Mouse (Mus musculus): Measurements from ENCODE around the gene Edc3.
"Not testable (repeated sequence)": the region's sequence is repeated elsewhere in the genome, so short reads cannot be mapped to it uniquely, and the experiment has no call there.

Gene Edc3

DNA sequence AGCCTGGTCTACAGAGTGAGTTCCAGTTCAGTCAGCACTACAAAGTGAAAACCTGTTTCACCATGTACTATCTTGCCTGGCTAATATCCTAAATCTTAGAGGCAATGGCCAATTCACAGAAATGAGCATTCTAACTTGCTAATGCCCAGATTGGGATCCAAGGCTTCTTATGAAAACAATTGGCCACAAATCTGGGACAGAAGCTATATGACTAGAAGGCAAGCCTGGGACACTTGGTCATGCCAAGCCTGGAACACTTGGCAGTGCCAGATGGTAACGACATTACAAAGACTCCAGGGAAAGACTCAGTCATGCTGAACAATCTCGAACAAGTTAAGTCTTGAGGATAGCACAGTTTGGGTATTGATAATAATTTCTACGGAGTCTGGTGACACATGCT is 1.8 kb upstream of the Edc3 start:
- no peak for DNase-seq (ENCODE audit: low read depth, low spot score)

DNA sequence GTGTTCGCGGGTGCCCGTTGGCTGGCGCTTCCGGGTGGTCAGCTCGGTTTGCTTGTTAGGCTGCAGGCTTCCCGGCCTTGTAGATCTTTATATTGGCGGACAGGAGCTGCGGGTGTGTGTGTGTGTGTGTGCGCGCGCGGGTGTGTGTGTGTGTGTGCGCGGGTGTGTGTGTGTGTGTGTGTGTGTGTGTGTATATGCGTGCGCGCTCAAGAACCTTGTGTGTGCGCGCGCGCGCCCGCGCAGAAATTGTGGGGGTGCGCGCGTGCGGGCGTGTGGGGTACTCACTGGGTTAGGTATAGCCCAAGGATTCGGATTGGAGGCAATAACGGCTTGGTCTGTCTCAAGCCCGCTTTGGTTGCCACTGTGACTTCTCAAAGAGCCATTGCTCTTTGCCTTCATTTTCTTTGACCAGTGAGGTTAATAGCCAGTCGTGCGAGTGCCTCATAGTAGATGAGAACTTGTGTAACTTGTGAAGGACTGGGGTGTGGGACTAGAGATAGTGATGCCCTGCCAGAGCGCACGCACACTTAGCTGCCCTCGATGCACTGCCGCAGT is 457 bp downstream of the Edc3 start:
- DNase-seq (ENCODE audit: low read depth, low spot score): peak; percentile 36

DNA sequence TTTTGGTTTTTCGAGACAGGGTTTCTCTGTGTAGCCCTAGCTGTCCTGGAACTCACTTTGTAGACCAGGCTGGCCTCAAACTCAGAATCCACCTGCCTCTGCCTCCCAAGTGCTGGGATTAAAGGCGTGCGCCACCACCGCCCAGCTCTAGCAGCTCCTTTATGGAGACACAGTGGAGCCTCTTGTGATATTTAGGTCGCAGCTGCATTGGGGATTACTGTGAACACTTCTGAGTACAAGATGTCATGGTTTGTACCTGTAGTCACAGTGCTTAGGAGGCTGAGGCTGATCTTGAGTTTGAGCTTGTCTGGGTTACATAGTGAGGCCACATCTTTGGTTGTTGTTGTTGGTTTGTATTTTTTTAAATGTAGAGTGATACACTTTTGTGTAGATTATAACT is 1.9 kb downstream of the Edc3 start:
- DNase-seq (ENCODE audit: low read depth, low spot score): not testable (repeated sequence)

DNA sequence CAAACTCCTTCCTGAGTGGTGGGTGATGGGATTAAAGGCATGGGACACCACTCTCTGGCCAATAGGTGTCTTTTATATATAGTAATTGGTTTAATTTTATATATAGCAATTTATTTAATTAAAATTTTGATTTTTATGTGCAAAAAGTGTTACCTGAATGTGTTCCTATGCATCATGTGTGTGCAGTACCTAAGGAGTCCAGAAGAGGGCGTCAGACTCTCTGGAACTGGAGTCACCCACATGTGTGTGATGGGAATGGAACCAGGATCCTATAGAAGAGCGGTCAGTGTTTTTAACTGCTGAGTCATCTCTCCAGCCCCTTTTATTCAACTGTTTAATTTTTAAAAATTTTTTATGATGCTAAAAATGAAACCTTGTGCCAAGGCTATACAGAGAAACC is 3.9 kb downstream of the Edc3 start:
- no peak for DNase-seq (ENCODE audit: low read depth, low spot score)

DNA sequence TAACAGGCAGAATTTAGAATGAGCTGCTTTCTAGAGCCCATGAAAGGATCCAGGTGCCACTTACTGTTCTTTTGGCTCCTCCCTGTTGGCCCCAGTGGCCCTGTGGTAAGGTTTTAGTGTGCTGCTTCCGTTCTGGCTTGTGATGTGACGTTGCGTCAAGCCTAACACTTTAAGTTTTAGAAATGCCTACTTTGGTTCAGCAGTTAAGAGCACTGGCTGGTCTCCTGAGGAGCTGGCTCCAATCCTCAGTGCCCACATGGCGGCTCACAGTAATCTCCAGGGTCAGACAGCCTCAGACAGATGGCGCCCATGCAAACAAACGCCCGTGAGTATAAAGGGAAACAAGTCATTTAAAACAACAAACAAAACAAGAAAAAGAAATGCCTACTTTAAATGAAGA is 10.1 kb downstream of the Edc3 start:
- no peak for DNase-seq (ENCODE audit: low read depth, low spot score)

DNA sequence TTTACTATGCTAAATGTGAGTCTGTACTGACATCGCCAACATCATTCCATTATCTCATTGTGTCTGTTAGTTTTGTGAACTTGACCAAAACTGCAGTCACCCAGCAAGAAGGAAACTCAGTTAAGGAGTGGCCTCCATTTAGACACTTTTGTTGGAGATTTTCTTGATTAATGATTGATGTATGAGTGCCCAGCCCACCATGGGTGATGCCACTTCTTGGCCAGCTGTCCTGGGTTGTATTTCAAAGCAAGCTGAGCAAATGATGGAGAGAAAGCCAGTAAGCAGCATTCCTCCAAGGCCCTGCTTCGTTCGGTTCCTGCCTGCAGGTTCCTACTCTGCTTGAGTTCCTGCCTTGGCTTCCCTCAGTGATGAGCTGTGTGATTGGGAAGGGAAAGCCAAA is 12.4 kb downstream of the Edc3 start:
- DNase-seq (ENCODE audit: low read depth, low spot score): no peak

DNA sequence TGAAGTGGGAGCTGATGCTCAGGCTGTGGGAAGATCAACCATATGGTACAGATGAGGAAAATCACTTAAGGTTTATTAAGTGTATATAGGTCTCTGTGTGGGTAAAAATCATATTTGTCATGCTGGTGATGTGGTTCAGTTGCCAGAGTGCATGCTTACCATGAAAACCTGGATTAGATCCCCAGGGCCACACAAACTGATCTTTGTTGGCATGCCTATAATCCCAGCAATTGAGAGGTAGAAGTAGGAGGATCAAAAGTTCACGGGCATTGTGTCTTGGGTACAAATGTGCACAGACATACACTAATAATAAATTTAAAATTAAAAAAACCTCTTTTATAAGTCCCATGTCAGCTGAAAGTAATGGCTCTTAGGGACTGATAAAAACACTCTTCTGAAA is 14.0 kb downstream of the Edc3 start:
- no peak for DNase-seq (ENCODE audit: low read depth, low spot score)

DNA sequence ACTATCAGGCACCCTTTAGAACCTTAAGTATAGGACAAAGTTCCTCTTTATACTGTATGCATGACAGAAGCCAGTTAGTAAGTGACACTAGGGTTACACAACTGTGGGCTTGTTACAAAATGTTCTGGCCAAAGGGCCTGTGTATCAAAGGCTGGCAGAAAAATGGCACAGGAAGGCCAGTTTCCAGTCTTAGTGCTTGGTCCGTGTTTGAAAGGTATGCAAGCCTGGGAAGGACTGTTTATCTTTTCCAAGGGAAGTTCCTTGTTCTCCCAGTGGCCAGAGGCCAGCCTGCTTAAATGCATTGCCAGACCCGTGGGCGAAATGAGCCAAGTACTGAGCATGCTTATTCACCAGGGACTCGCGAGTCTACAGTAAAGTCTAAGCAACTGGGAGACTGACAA is 15.0 kb downstream of the Edc3 start:
- DNase-seq (ENCODE audit: low read depth, low spot score): no peak

DNA sequence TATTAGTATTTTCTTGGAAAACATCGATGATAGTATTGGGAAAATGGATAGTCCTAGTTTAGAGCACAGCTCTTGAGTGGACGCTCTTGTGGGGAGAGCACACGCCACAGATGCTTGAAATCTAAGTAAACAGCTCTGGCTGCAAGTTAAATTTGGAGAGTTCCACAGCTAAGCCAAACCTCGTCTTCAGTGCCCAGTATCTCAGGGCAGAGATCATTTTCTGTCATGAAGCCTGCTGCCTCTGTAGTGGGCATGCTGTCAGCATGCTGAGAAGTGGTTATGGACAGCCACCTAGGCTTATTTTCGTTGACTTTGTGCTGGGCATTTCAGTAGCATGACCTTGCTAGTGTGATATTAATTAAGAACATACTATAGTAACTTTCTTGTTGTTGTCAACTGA is 15.5 kb downstream of the Edc3 start:
- no peak for DNase-seq (ENCODE audit: low read depth, low spot score)

DNA sequence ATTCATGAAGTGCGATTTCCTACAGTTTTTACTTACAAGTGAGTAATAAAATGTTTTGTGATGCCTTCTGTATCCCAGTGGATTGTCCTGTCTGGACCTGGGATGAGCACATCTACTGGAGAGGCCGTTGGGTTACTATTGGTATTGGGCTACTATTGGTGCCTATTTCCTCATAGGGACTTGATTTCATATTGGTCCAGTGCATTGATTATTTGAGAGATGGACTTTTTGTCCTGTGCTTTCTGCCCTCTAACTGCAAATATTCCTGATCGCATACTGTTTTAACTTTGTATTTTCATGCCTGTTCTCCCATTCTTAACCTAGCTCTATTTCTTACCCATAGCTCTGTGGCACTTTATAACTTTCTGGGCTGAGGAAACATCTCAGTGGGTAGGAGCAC is 16.4 kb downstream of the Edc3 start:
- DNase-seq (ENCODE audit: low read depth, low spot score): no peak

DNA sequence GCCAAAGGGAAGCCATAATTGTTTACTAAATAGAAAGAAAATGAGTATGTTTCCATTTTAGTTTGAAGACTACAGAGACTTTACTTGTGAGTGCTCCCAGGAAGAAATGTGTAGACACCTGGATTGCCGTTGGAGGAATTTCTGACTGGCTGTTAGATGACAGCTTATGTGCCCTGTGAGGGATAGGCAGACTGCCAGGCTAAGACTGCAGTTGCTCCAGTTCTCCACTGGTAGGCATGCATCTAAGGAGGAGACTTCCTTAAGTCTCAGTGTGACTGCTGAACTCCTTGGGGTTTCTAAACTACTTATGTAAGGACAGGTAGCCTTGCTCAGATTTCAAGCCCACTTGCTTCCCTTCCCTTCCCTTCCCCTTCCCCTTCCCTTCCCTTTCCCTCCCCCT is 20.0 kb downstream of the Edc3 start:
- no peak for DNase-seq (ENCODE audit: low read depth, low spot score)

DNA sequence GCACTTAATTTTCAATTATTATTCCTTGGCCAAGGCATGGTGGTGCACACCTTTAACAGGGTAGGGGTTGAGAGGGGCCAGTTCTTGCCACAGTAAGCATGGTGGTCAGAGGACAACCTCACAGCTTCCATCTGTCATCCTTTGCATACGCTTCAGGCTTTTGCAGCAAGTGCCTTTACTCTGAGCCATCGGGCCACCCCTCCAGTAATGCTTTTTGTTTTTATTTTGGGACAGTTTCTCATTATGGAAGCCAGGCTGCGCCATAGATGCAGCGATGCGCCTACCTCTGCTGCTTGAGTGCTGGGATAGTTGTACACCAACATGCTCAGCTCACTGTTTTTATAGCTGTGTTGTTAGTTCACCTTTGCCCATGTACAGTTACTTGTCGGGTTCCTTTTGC is 25.3 kb downstream of the Edc3 start:
- no peak for DNase-seq (ENCODE audit: low read depth, low spot score)

DNA sequence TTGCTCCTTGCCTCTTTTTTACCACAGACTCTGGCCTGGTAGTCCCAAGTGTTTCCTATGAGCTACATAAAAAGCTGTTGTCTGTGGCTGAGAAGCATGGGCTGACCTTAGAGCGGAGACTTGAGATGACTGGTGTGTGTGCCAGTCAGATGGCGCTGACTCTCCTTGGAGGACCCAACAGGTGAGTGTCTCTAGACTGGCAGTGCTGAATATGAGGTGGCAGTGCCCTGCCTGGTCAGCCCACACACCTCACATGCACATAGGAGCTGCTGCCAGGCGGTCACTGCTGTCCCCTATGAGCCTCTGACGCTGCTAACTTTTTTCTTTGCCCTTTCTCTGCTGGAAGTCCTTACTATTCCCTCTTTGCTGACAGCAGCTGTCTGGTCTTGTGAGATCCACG is 31.5 kb downstream of the Edc3 start:
- DNase-seq (ENCODE audit: low read depth, low spot score): no peak

DNA sequence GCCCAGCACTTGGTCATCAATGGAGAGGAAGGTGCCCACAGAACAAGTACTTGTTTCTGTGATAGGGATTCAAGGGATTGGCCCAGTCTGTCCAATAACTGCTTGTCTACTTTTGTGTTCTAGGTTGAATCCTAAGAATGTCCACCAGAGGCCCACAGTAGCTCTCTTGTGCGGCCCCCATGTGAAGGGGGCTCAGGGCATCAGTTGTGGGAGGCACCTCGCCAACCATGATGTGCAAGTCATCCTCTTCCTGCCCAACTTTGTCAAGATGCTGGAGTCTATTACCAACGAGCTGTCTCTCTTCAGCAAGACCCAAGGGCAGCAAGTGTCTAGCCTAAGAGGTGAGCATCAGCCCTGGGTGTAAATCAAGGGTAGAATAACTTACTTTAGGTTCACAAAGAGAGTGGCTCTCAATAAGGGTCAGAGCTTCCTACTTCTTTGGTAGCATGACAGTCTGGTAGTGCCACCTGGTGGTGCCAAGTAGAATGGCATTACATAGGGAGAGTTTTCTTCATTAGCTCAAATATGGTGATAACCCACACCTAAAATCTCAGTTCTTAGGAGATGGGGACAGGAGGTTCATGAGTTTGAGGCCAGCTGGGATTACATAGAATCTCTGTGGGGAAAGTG is 36.2 kb downstream of the Edc3 start:
- DNase-seq (ENCODE audit: low read depth, low spot score): peak; percentile 72

DNA sequence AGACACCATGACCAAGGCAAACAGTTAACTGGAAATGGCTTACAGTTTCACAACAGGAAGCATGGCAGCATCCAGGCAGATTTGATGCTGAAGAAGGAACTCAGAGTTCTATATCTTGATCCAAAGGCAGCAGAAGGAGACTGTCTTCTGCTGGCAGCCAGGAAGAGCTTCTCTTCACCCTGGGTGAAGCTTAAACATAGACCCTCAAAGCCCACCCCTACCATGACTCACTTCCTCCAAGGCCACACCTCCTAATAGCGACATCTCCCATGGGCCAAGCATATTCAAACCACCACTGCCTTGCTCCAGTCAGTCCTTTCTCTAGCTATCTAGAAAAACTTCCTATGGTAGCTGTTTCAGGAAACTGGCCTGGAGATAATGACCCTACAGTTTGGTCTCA is 38.7 kb downstream of the Edc3 start:
- DNase-seq (ENCODE audit: low read depth, low spot score): no peak

DNA sequence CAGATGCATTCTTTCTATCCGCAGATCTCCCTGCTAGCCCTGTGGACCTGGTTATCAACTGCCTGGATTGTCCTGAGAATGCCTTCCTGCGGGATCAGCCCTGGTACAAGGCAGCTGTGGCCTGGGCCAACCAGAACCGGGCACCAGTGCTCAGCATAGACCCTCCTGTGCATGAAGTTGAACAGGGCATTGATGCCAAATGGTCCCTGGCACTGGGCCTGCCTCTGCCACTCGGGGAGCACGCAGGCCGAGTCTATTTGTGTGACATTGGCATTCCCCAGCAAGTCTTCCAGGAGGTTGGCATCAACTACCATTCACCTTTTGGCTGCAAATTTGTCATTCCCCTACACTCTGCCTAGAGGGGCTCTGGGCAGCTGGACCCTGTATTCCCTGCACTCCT is 39.8 kb downstream of the Edc3 start:
- no peak for DNase-seq (ENCODE audit: low read depth, low spot score)

DNA sequence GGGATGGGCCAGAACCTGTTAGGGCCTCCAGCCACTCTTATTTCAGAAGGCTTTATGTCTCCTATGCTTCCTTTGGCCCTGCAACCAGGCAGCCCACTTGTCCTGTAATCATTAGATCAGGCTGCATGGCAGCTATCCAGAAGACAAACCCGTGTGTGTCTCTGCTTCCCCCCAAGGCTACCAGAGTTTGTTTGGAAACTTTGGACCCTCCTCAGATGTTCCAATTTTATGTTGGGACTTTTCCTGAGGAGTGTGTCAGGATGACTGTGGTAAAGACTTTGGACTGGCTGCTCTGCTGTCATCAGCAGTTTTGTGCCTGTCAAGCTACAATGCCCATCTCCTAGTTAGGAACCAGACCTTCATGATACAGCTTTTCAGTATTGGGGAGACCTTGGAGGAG is 40.5 kb downstream of the Edc3 start:
- DNase-seq (ENCODE audit: low read depth, low spot score): no peak

DNA sequence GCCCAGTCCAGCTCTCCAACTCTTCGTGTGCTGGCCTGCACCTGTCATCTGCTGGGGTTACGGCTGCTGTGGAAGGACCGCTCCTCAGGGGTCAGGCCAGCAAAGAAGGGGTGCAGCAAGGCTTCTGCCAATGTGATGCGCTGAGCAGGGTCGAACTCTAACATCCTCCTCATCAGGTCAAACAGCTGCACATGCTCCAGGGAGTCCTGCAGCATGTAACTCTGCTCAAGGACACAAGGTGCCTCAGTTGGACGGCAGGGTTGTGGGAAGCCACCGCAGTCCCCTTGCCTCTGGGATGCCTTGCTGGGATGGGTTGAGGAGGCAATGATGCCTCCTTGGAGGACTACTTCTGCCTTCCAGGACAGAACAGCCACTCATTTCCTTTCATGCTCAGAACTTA is 42.6 kb downstream of the Edc3 start:
- DNase-seq (ENCODE audit: low read depth, low spot score): no peak

DNA sequence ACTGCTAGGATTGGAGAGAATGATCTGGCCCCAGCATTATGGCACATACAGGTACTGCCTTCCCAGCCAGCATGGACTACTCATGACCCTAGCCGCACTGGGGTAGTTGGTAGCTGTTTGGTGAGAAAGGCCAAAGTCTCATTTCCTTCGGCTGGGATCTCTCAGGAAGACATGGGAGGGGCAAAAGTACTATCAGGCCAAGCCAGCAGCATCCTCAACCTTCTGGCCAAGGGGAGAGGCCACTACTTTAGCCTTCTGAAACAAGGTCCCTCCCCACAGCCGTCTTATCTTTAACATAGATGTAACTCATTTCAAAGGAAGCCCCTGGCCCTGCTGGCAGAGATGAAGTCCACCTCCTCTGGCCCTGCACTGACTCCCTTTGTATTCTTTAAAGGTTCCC is 49.2 kb downstream of the Edc3 start:
- no peak for DNase-seq (ENCODE audit: low read depth, low spot score)

DNA sequence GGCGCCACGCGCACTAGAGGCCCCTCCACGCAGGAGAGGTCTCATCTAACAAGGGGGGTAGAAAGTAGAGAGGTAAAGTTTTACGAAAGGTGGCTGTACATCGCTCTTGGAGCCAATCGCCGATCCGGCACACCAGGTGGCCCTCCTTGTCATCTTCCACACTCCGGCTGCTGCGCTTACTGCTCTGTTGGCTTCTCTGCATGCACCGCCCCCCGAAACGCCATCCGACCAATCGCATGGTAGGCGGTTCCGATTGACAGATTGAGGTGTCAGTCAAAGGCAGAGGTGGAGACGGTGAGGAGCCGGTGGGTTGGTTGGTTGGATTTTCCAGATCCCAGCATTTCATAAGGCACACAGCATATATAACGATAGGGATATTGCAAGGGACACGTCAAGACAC is 50.2 kb downstream of the Edc3 start:
- peak; percentile 13 for DNase-seq (ENCODE audit: low read depth, low spot score)

DNA sequence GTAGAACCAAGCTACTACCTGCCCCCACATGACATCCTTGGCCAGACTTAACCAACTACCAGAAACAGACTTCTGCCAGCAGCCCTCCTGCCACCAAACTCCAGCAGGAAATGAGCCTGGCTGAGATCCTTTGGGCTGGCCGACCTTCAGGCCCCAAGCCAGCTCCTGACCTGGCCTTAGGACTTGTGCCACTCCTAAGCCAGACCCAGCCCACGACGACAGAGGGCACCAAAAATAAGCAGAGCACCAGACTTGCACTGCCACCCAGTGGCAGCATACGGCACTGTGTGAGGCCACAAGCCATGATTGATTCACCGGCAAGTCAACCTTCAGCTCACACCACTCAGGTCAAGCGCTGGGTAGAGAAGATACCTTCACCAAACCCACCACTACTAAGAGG is 50.9 kb downstream of the Edc3 start:
- peak; percentile 66 for DNase-seq (ENCODE audit: low read depth, low spot score)

DNA sequence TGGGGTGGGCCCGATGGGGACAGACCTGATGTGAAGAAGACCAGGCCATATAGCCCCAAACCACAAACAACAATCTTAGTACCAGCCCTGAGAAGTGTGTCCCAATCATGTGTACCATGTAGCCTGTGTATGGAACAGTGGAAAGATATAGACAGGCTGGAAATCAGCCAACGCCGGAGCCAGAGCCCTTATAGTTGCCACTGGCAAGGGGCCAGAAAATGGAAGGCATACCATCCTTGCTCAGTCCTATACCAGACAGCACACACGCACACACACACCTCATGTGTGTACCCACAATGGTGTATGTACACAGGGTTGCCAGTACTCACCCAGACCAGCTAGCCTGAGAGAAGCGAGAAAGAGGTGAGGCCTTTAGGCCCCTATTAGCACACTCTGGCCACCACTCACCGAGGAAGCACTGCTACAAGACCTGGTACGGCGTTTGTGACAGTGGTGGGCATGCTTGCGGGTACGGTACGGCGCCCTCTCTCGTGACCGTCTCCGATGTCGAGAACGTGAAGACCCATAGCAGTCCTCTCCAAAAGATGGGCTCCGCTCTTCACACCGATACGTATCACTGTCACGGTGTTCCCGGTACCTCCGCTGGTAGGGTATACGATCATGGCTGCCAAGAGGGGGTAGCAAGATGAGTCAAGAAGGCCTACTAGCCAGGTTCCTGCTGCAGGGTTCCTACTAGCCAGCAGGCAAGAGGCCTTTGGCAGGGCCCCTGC is 52.2 kb downstream of the Edc3 start:
- DNase-seq (ENCODE audit: low read depth, low spot score): no peak
